Mouse (Mus musculus): ENCODE results near the gene Gpr141. TPM values are rescaled to one million over a fixed set of nuclear protein-coding genes. Genes with fewer than 3 reads are reported as not detected.
"Not testable (repeated sequence)": the region's sequence is repeated elsewhere in the genome, so short reads cannot be mapped to it uniquely, and the experiment has no call there.

Gpr141 gene
- polyA plus RNA-seq, 1 experiment = 16.8 TPM

GRCm38 (mm10) chr13:19830560-19830959, 6.5 kb upstream of the Gpr141 start:
- peaks cover 1% of the 10 kb centered on the region; the same call in 1 of the 2 replicates for H3K4me1 ChIP-seq (ENCODE audit: control insufficient read depth, insufficient read depth, low read length)
- H3K4me3 ChIP-seq (replicated peaks; ENCODE audit: control insufficient read depth, low read depth, low read length) = no peak overlapping the region
- WGBS = 39% methylated on average over 4 of the region's 4 CpGs
- H3K27ac ChIP-seq (ENCODE audit: control insufficient read depth, insufficient read depth, low read depth, low read length, poor library complexity) = no peak overlapping the region
- TF ChIP-seq POLR2A (IDR thresholded peaks at IDR 0.05; ENCODE audit: borderline replicate concordance, control insufficient read depth, low read depth, low read length) = no peak
- no peak for TF ChIP-seq CTCF (IDR thresholded peaks at IDR 0.05; ENCODE audit: control insufficient read depth, insufficient read depth, low read length)

GRCm38 (mm10) chr13:19828095-19828494, 4.0 kb upstream of the Gpr141 start:
- 0% methylated on average over 2 of the region's 2 CpGs for WGBS
- TF ChIP-seq POLR2A (IDR thresholded peaks at IDR 0.05; ENCODE audit: borderline replicate concordance, control insufficient read depth, low read depth, low read length) (no peak), CTCF (IDR thresholded peaks at IDR 0.05; ENCODE audit: control insufficient read depth, insufficient read depth, low read length) (no peak)

GRCm38 (mm10) chr13:19821639-19822038, 2.4 kb downstream of the Gpr141 start:
- no peaks in the 10 kb centered on the region; the same call in 1 of the 2 replicates for H3K4me1 ChIP-seq (ENCODE audit: control insufficient read depth, insufficient read depth, low read length)
- H3K4me3 ChIP-seq (replicated peaks; ENCODE audit: control insufficient read depth, low read depth, low read length) = no peak overlapping the region
- H3K27ac ChIP-seq (ENCODE audit: control insufficient read depth, insufficient read depth, low read depth, low read length, poor library complexity) = no peak overlapping the region
- TF ChIP-seq POLR2A (IDR thresholded peaks at IDR 0.05; ENCODE audit: borderline replicate concordance, control insufficient read depth, low read depth, low read length) = no peak
- TF ChIP-seq CTCF (IDR thresholded peaks at IDR 0.05; ENCODE audit: control insufficient read depth, insufficient read depth, low read length) = no peak

More at GRCm38 (mm10) chr13:19828095-19828494, 4.0 kb upstream of the Gpr141 start:
- H3K4me1 ChIP-seq (ENCODE audit: control insufficient read depth, insufficient read depth, low read length) = peaks cover 1% of the 10 kb centered on the region; the same call in 1 of the 2 replicates
- no peak overlapping the region for H3K4me3 ChIP-seq (replicated peaks; ENCODE audit: control insufficient read depth, low read depth, low read length)
- no peak overlapping the region for H3K27ac ChIP-seq (ENCODE audit: control insufficient read depth, insufficient read depth, low read depth, low read length, poor library complexity)

GRCm38 (mm10) chr13:19819926-19820325, 4.1 kb downstream of the Gpr141 start:
- TF ChIP-seq POLR2A (IDR thresholded peaks at IDR 0.05; ENCODE audit: borderline replicate concordance, control insufficient read depth, low read depth, low read length) (no peak), CTCF (IDR thresholded peaks at IDR 0.05; ENCODE audit: control insufficient read depth, insufficient read depth, low read length) (no peak)
- Histone ChIP-seq H3K4me3 (replicated peaks; ENCODE audit: control insufficient read depth, low read depth, low read length) (no peak overlapping the region), H3K27ac (ENCODE audit: control insufficient read depth, insufficient read depth, low read depth, low read length, poor library complexity) (no peak overlapping the region), H3K4me1 (ENCODE audit: control insufficient read depth, insufficient read depth, low read length) (no peaks in the 10 kb centered on the region; the same call in 1 of the 2 replicates)
- 64% methylated on average over 4 of the region's 4 CpGs for WGBS

GRCm38 (mm10) chr13:19819243-19819642, 4.8 kb downstream of the Gpr141 start:
- TF ChIP-seq POLR2A (IDR thresholded peaks at IDR 0.05; ENCODE audit: borderline replicate concordance, control insufficient read depth, low read depth, low read length) = no peak
- no peak for TF ChIP-seq CTCF (IDR thresholded peaks at IDR 0.05; ENCODE audit: control insufficient read depth, insufficient read depth, low read length)

GRCm38 (mm10) chr13:19794942-19795341, 29.1 kb downstream of the Gpr141 start:
- no peak for TF ChIP-seq CTCF (IDR thresholded peaks at IDR 0.05; ENCODE audit: control insufficient read depth, insufficient read depth, low read length)
- TF ChIP-seq POLR2A (IDR thresholded peaks at IDR 0.05; ENCODE audit: borderline replicate concordance, control insufficient read depth, low read depth, low read length) = no peak
- no peak overlapping the region for H3K4me3 ChIP-seq (replicated peaks; ENCODE audit: control insufficient read depth, low read depth, low read length)
- WGBS = 89% methylated on average over 3 of the region's 3 CpGs
- H3K27ac ChIP-seq (ENCODE audit: control insufficient read depth, insufficient read depth, low read depth, low read length, poor library complexity) = no peak overlapping the region
- no peaks in the 10 kb centered on the region; the same call in 1 of the 2 replicates for H3K4me1 ChIP-seq (ENCODE audit: control insufficient read depth, insufficient read depth, low read length)

More at GRCm38 (mm10) chr13:19819243-19819642, 4.8 kb downstream of the Gpr141 start:
- no peak overlapping the region for H3K27ac ChIP-seq (ENCODE audit: control insufficient read depth, insufficient read depth, low read depth, low read length, poor library complexity)
- no peak overlapping the region for H3K4me3 ChIP-seq (replicated peaks; ENCODE audit: control insufficient read depth, low read depth, low read length)
- WGBS = 65% methylated on average over 2 of the region's 2 CpGs
- H3K4me1 ChIP-seq (ENCODE audit: control insufficient read depth, insufficient read depth, low read length) = no peaks in the 10 kb centered on the region; the same call in 1 of the 2 replicates

GRCm38 (mm10) chr13:19794486-19794885, 29.6 kb downstream of the Gpr141 start:
- 46% methylated on average over 6 of the region's 6 CpGs for WGBS
- TF ChIP-seq CTCF (IDR thresholded peaks at IDR 0.05; ENCODE audit: control insufficient read depth, insufficient read depth, low read length) (no peak), POLR2A (IDR thresholded peaks at IDR 0.05; ENCODE audit: borderline replicate concordance, control insufficient read depth, low read depth, low read length) (no peak)
- Histone ChIP-seq H3K4me1 (ENCODE audit: control insufficient read depth, insufficient read depth, low read length) (no peaks in the 10 kb centered on the region; the same call in 1 of the 2 replicates), H3K27ac (ENCODE audit: control insufficient read depth, insufficient read depth, low read depth, low read length, poor library complexity) (no peak overlapping the region; the same call in 1 of the 2 replicates), H3K4me3 (replicated peaks; ENCODE audit: control insufficient read depth, low read depth, low read length) (no peak overlapping the region)

GRCm38 (mm10) chr13:19793761-19794160, 30.3 kb downstream of the Gpr141 start:
- 42% methylated on average over 4 of the region's 4 CpGs for WGBS
- Histone ChIP-seq H3K4me1 (ENCODE audit: control insufficient read depth, insufficient read depth, low read length) (no peaks in the 10 kb centered on the region; the same call in 1 of the 2 replicates), H3K27ac (ENCODE audit: control insufficient read depth, insufficient read depth, low read depth, low read length, poor library complexity) (no peak overlapping the region; the same call in 1 of the 2 replicates), H3K4me3 (replicated peaks; ENCODE audit: control insufficient read depth, low read depth, low read length) (no peak overlapping the region)
- TF ChIP-seq POLR2A (IDR thresholded peaks at IDR 0.05; ENCODE audit: borderline replicate concordance, control insufficient read depth, low read depth, low read length) (no peak), CTCF (IDR thresholded peaks at IDR 0.05; ENCODE audit: control insufficient read depth, insufficient read depth, low read length) (no peak)

GRCm38 (mm10) chr13:19787946-19788345, 36.1 kb downstream of the Gpr141 start:
- H3K4me3 ChIP-seq (replicated peaks; ENCODE audit: control insufficient read depth, low read depth, low read length); H3K27ac ChIP-seq (ENCODE audit: control insufficient read depth, insufficient read depth, low read depth, low read length, poor library complexity): not testable (repeated sequence)
- 0% methylated on average over 1 of the region's 1 CpGs for WGBS

More at GRCm38 (mm10) chr13:19787946-19788345, 36.1 kb downstream of the Gpr141 start:
- H3K4me1 ChIP-seq (ENCODE audit: control insufficient read depth, insufficient read depth, low read length) = not testable (repeated sequence)

Measured in bone marrow, adult 2 months (tissue).